Mouse (Mus musculus): ENCODE results near the gene Lnx2.

DNA sequence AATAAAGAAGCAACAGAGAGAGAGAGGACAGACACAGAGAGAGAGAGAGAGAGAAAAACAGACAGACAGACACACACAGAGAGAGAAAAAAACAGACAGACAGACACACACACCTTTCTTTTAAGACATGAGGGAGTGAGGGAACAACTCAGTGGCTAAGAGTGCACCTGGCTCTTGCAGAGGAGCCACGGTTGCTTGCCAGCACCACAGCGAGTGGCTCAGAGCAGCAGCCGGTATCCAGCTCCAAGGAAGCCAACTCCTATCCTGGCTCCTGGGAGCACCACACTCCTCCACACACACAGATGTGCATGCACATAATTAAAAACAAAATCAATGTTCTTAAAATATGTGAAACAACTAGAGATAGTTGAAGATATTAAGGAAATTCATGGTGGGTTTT is 30.9 kb upstream of the Lnx2 start:
- TF ChIP-seq CTCF (IDR thresholded peaks at IDR 0.05; ENCODE audit: borderline replicate concordance, insufficient read depth, low read length) = no peak
- TF ChIP-seq POLR2A (IDR thresholded peaks at IDR 0.05; ENCODE audit: low read depth, low read length) = no peak
